In genomic region chr13:57534325-57534724, GRCm38 (mm10) we compare ENCODE assay signal across 18 mouse cellular contexts.
"Had no signal": no experiment of that assay in that cellular context is flagged by ENCODE, and none has a peak within 500 bp of the region (broad histone marks: within the 10 kb centered on the region; RNA-seq: fewer than 3 reads in every experiment).

No protein-coding gene starts in this region.

- DNase-seq: kidney, postnatal 10 days; kidney, postnatal 36 days; layer of hippocampus, postnatal 36 days; liver, postnatal 0 days; lung, embryonic 14.5 days; right cerebral cortex, postnatal 25 days; thymus, adult 2 months; thymus, postnatal 14 days; thymus, postnatal 4 days had no signal

- H3K4me2 ChIP-seq: kidney, embryonic 15.5 days; lung, embryonic 14.5 days; midbrain, embryonic 12.5 days; midbrain, embryonic 15.5 days; neural tube, embryonic 12.5 days; neural tube, embryonic 15.5 days had no signal

- H3K4me1 ChIP-seq: kidney, embryonic 15.5 days had no signal

- H3K9ac ChIP-seq: kidney, embryonic 15.5 days; liver, embryonic 14.5 days; liver, postnatal 0 days; lung, embryonic 14.5 days; midbrain, embryonic 12.5 days; midbrain, embryonic 15.5 days; neural tube, embryonic 12.5 days; neural tube, embryonic 15.5 days had no signal

- H3K4me3 ChIP-seq: kidney, embryonic 15.5 days; left cerebral cortex, adult 2 months; midbrain, embryonic 12.5 days; midbrain, embryonic 15.5 days; neural tube, embryonic 12.5 days; neural tube, embryonic 15.5 days had no signal

- H3K36me3 ChIP-seq: kidney, embryonic 15.5 days; midbrain, embryonic 12.5 days; midbrain, embryonic 15.5 days; neural tube, embryonic 12.5 days; neural tube, embryonic 15.5 days had no signal

- H3K9me3 ChIP-seq: kidney, embryonic 15.5 days; midbrain, embryonic 12.5 days; midbrain, embryonic 15.5 days; neural tube, embryonic 12.5 days; neural tube, embryonic 15.5 days had no signal

- H3K27me3 ChIP-seq: kidney, embryonic 15.5 days; midbrain, embryonic 15.5 days; neural tube, embryonic 12.5 days; neural tube, embryonic 15.5 days had no signal

- ATAC-seq: liver, postnatal 0 days; lung, postnatal 0 days; midbrain, embryonic 15.5 days had no signal

- H3K27ac ChIP-seq: kidney, embryonic 15.5 days; left cerebral cortex, adult 2 months; liver, embryonic 14.5 days; macrophage; midbrain, embryonic 12.5 days; midbrain, embryonic 15.5 days; neural tube, embryonic 12.5 days; neural tube, embryonic 15.5 days had no signal
